Mouse (Mus musculus) myocyte (in vitro differentiated cells): ENCODE measurements around the gene Polm. TPM values are rescaled to one million over a fixed set of nuclear protein-coding genes. Genes with fewer than 3 reads are reported as not detected.
A peak's percentile ranks its signal among the peaks of the same experiment; 100 is the strongest.

Experiments used
- H3K27me3 ChIP-seq: one replicate; pipeline ENCODE4 v1.6.1; 2011; ENCODE audit not compliant: control insufficient read depth, insufficient read depth, insufficient read length
- H3K36me3 ChIP-seq: one replicate; pipeline ENCODE4 v1.6.1; 2011; ENCODE audit not compliant: control insufficient read depth, insufficient read depth
- H3K4me2 ChIP-seq: one replicate; pipeline ENCODE4 v1.6.1; 2011; ENCODE audit warnings: low read depth, control low read depth
- H3K4me3 ChIP-seq: one replicate; pipeline ENCODE4 v1.5.1; 2011; ENCODE audit warnings: mild to moderate bottlenecking, control low read depth, moderate library complexity
- H3K79me2 ChIP-seq: one replicate; pipeline ENCODE4 v1.6.1; 2011; ENCODE audit not compliant: control insufficient read depth, insufficient read depth
- H3ac ChIP-seq: one replicate; pipeline ENCODE4 v1.6.1; 2011; ENCODE audit not compliant: control insufficient read depth, insufficient read length
- CEBPB ChIP-seq: IDR thresholded peaks from 2 replicates; pipeline ENCODE4 v1.6.1; 2011; ENCODE audit warnings: mild to moderate bottlenecking, moderate library complexity; ENCODE audit not compliant: poor library complexity, insufficient read depth, severe bottlenecking
- E2F4 ChIP-seq: IDR thresholded peaks from one replicate; pipeline ENCODE4 v1.6.1; 2011; ENCODE audit warnings: mild to moderate bottlenecking, control low read depth, moderate library complexity; ENCODE audit not compliant: insufficient read depth
- MAX ChIP-seq: IDR thresholded peaks from one replicate; pipeline ENCODE4 v1.6.1; 2011; ENCODE audit warnings: low read depth, mild to moderate bottlenecking, control low read depth
- MYOD1 ChIP-seq, 3 experiments: IDR thresholded peaks; one replicate each; pipeline ENCODE4 v1.6.1; 2011; ENCODE audit warnings: control low read depth in 2 of 3, low read depth in 2 of 3, mild to moderate bottlenecking in 2 of 3, moderate library complexity in 1 of 3; ENCODE audit not compliant: insufficient read length in 2 of 3, control insufficient read depth in 1 of 3
- MYOG ChIP-seq, 3 experiments: IDR thresholded peaks; one replicate each; pipeline ENCODE4 v1.6.1; 2011; ENCODE audit warnings: control low read depth in 2 of 3, low read depth in 2 of 3, mild to moderate bottlenecking in 2 of 3; ENCODE audit not compliant: insufficient read length in 2 of 3, control insufficient read depth in 1 of 3, insufficient read depth in 1 of 3
- POLR2A ChIP-seq: IDR thresholded peaks from one replicate; pipeline ENCODE4 v1.6.1; 2011; ENCODE audit warnings: low read depth, mild to moderate bottlenecking, control low read depth, moderate library complexity; ENCODE audit not compliant: insufficient read length
- POLR2AphosphoS2 ChIP-seq: IDR thresholded peaks from one replicate; pipeline ENCODE4 v1.6.1; 2011; ENCODE audit warnings: low read depth, control low read depth; ENCODE audit not compliant: insufficient read length
- REST ChIP-seq: IDR thresholded peaks from one replicate; pipeline ENCODE4 v1.6.1; 2011; ENCODE audit warnings: mild to moderate bottlenecking, control low read depth, moderate library complexity; ENCODE audit not compliant: insufficient read depth, insufficient read length
- SRF ChIP-seq: IDR thresholded peaks from one replicate; pipeline ENCODE4 v1.6.1; 2011; ENCODE audit warnings: low read depth; ENCODE audit not compliant: control insufficient read depth, insufficient read length
- TCF12 ChIP-seq: IDR thresholded peaks from one replicate; pipeline ENCODE4 v1.6.1; 2011; ENCODE audit warnings: mild to moderate bottlenecking, control low read depth; ENCODE audit not compliant: poor library complexity, insufficient read depth, severe bottlenecking
- TCF3 ChIP-seq: IDR thresholded peaks from one replicate; pipeline ENCODE4 v1.6.1; 2011; ENCODE audit warnings: low read depth, control low read depth; ENCODE audit not compliant: insufficient read length
- USF1 ChIP-seq: IDR thresholded peaks from one replicate; pipeline ENCODE4 v1.6.1; 2011; ENCODE audit warnings: low read depth, mild to moderate bottlenecking, control low read depth, moderate library complexity
- polyA plus RNA-seq: library from polyadenylated mRNA; unstranded; fragments of >200 nt; fragmentation: generic; extraction: Trizol; gene quantifications from one replicate; pipeline ENCODE4 v1.2.1, GENCODE M21; 2012; ENCODE audit warnings: missing spikeins

Polm gene
- polyA plus RNA-seq, 1 experiment: 4.3 TPM

DNA sequence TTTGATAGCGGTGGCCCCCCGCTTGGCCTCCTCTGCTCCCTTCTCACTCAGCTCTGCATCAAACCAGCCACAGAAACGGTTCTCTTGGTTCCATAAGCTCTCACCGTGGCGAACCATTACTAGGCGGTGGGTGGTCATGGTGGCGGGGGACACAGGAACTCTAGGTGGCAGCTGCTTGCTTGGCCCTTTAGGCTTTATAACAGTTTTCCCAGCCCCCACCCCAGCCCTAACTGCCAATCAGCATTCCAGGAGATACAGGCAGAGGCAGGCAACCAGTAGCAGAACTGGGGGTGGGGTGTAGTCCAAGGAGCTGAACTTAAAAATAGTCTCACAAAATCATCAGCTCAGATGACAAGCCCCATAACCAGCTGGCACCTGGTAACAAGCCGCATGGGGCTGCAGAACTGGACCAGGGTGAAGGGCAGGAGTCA is 34.2 kb downstream of the Polm start, which contains the start of gene Pgam2:
TSS of gene Pgam2 (minus strand) at position 183 of the 431 bp plus-strand sequence.
- Histone ChIP-seq H3K36me3 (no peaks in the 10 kb centered on the region), H3ac (no peak within 1 kb of the TSS), H3K27me3 (no peaks in the 10 kb centered on the region), H3K79me2 (no peaks in the 10 kb centered on the region), H3K4me2 (peak within 1 kb of the TSS; percentile 60), H3K4me3 (peak within 1 kb of the TSS; percentile 29)
- TF ChIP-seq USF1 (no peak), MYOD1 (IDR thresholded peaks at IDR 0.05; ENCODE audit: control insufficient read depth in 1 of 3, insufficient read length in 2 of 3, low read depth in 2 of 3) (peak; percentile 15 to 67 (median 37)), REST (no peak), POLR2A (peak; percentile 72), TCF12 (no peak), MAX (no peak), E2F4 (no peak), MYOG (IDR thresholded peaks at IDR 0.05; ENCODE audit: control insufficient read depth in 1 of 3, insufficient read depth in 1 of 3, insufficient read length in 2 of 3, low read depth in 2 of 3) (peak in 2 of 3 experiments; percentile 17 to 45), SRF (no peak), POLR2AphosphoS2 (peak; percentile 56)

DNA sequence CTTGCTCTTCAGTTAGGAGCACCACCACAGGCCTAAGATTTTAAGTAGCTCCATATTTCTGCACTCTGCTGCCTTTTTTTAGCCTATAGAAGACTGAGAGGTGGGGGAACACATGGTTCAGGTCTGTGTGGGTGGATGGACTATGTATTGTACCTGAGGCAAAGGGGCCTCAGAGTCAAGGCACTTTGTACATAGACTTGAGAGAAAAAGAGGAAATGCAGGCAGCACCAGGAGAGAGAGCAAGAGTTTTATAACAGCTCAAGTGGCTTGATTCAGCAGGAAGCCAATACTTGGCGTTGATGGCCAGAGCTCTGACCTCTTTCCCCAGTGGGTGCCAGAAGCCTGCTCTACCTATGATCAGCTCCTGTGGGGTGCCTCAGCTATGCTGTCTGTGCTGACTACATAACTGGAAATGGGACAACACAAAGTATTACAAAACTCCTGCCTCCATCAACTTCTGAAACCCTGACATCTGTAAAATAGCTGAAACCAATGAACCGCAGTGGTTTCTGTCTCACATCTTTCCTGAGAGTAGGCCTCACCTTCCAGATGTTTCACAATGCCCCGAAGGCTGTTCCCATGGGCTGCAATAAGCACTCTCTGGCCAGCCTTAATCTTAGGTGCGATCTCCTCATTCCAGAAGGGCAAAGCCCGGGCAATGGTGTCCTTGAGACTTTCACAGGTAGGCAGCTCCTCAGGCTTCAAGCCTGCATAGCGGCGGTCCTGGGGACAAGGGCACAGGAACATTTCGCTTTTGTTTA is 35.2 kb downstream of the Polm start:
- no peak for TF ChIP-seq REST
- TF ChIP-seq POLR2AphosphoS2: peak; percentile 80
- peak overlapping the region; percentile 29 for H3K4me3 ChIP-seq
- H3ac ChIP-seq: no peak overlapping the region
- H3K27me3 ChIP-seq: no peaks in the 10 kb centered on the region
- no peaks in the 10 kb centered on the region for H3K79me2 ChIP-seq
- peak overlapping the region; percentile 60 for H3K4me2 ChIP-seq
- H3K36me3 ChIP-seq: peaks cover 6% of the 10 kb centered on the region

DNA sequence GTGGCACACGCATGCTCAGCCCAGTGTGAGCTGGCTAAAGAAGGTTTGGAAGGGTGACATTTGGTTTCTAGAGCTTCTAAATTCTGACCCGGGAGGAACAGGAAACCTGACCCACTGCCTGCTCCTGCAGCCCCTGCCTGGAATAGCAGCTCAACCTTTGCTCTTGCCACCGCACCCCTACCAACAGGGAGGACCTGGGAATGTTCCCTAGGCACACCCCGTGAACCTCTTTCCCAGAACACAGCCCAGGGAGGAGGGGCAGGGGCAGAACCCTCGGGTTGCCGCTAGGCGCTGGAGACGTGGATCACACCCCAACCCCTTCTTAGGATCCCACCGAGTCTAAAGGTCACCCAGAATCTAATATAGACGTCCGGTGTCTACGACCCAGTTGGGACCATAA is 35.8 kb downstream of the Polm start:
- Histone ChIP-seq H3K36me3 (peaks cover 10% of the 10 kb centered on the region), H3ac (no peak overlapping the region), H3K79me2 (no peaks in the 10 kb centered on the region), H3K27me3 (no peaks in the 10 kb centered on the region), H3K4me2 (peak overlapping the region; percentile 60), H3K4me3 (peak overlapping the region; percentile 29)
- TF ChIP-seq MAX (no peak), POLR2AphosphoS2 (peak; percentile 60)

DNA sequence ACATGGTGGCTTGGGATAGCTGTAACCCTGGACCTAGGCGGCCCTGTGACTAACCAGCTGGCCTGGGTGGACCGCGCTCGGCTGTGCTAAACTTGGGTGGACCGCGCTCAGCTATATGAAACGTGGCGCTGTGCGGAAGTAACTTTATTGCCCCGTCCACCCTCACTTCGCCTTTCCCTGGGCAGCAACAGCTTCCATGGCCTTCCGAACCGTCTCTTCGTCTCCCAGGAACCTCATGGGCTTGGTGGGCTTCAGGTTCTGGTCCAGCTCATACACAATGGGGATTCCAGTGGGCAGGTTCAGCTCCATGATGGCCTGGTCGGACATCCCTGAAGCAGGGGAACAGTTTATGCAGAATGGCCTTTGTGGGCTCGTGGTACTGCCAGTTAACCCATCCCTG is 36.3 kb downstream of the Polm start:
- Histone ChIP-seq H3ac (no peak overlapping the region), H3K36me3 (peaks cover 15% of the 10 kb centered on the region), H3K4me2 (peak overlapping the region; percentile 60), H3K79me2 (no peaks in the 10 kb centered on the region), H3K27me3 (no peaks in the 10 kb centered on the region), H3K4me3 (peak overlapping the region; percentile 29)
- TF ChIP-seq POLR2A: peak; percentile 19
- TF ChIP-seq MYOG (IDR thresholded peaks at IDR 0.05; ENCODE audit: control insufficient read depth in 1 of 3, insufficient read depth in 1 of 3, insufficient read length in 2 of 3, low read depth in 2 of 3): no peak
- no peak for TF ChIP-seq SRF
- no peak for TF ChIP-seq TCF12

DNA sequence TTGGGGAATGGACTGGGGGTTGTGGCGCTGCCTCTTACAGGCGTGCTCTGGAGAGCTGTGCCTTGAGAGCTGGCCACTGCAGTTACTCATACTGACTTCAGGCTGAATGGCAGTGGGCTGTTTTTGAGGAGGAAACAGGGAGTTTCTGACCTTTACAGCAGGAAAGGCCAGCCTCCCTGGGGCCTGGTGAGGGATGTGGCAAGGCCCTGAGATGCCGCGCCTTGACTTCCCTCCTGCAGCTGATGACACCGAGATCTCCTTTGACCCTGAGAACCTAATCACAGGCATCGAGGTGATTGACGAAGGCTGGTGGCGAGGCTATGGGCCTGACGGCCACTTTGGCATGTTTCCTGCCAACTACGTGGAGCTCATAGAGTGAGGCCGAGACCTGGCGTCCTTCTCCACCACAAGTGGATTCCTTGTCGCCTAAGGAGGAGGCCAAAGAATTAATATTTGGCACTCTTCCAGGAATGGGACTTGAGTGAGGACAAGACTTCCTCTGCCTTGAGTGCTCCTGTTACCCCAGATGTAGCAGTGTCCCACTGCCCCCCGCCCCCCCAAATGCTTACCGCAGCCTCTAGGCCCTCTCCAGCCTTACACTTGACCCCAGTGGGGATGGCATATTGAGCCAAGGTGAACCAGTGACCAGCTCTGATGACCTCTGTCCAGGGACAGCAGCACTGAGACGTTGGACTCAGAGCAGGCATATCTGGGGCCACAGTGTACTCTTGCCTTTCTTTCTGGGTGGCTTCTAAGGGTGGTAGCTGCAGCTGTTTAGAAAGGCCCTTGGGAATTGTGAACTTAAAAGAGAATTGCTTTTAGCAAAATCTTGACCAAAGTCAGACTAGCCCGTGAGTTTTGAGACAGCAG is 38.0 kb downstream of the Polm start:
- TF ChIP-seq TCF12 (no peak), POLR2A (peak; percentile 9), POLR2AphosphoS2 (peak; percentile 7), CEBPB (no peak), REST (no peak), E2F4 (no peak), MYOD1 (IDR thresholded peaks at IDR 0.05; ENCODE audit: control insufficient read depth in 1 of 3, insufficient read length in 2 of 3, low read depth in 2 of 3) (no peak), USF1 (no peak), TCF3 (no peak), SRF (no peak)
- H3K4me3 ChIP-seq: no peak overlapping the region
- H3K27me3 ChIP-seq: no peaks in the 10 kb centered on the region
- H3K79me2 ChIP-seq: no peaks in the 10 kb centered on the region
- H3K4me2 ChIP-seq: no peak overlapping the region
- H3ac ChIP-seq: no peak overlapping the region
- peaks cover 17% of the 10 kb centered on the region for H3K36me3 ChIP-seq
